Mouse (Mus musculus) neural tube, embryonic 12.5 days (tissue): ENCODE data around the gene Rundc3a. TPM values are rescaled to one million over a fixed set of nuclear protein-coding genes. Genes with fewer than 3 reads are reported as not detected.
A peak's percentile ranks its signal among the peaks of the same experiment; 100 is the strongest.

ENCODE experiments used
- ATAC-seq: fragments of 200-750 bp; cut with Nextera tagmentation; 2 replicates; pipeline ENCODE4 v1.8.0; 2017; ENCODE audit warnings: low read depth, mild to moderate bottlenecking, moderate TSS enrichment, moderate library complexity; ENCODE audit not compliant: low FRiP score
- H3K27ac ChIP-seq: fragments of 300-500 bp; sonication (generic); 2 replicates; pipeline ENCODE4 v1.5.1; 2016
- H3K27me3 ChIP-seq: fragments of 300-500 bp; sonication (generic); replicated peaks from 2 replicates; pipeline ENCODE4 v1.6.1; 2016; ENCODE audit warnings: mild to moderate bottlenecking
- H3K36me3 ChIP-seq: fragments of 300-500 bp; sonication (generic); 2 replicates; pipeline ENCODE4 v1.6.1; 2016; ENCODE audit warnings: mild to moderate bottlenecking
- H3K4me1 ChIP-seq: fragments of 300-500 bp; sonication (generic); 2 replicates; pipeline ENCODE4 v1.6.1; 2016
- H3K4me2 ChIP-seq: fragments of 300-500 bp; sonication (generic); replicated peaks from 2 replicates; pipeline ENCODE4 v1.6.1; 2016; ENCODE audit warnings: mild to moderate bottlenecking
- H3K4me3 ChIP-seq: fragments of 300-500 bp; sonication (generic); 2 replicates; pipeline ENCODE4 v1.5.1; 2016
- H3K9ac ChIP-seq: fragments of 300-500 bp; sonication (generic); 2 replicates; pipeline ENCODE4 v1.6.1; 2016; ENCODE audit warnings: mild to moderate bottlenecking
- H3K9me3 ChIP-seq: fragments of 300-500 bp; sonication (generic); 2 replicates; pipeline ENCODE4 v1.6.1; 2016; ENCODE audit warnings: mild to moderate bottlenecking
- WGBS: fragments of 180-500 bp; shearing (Covaris S2); methylation state at CpG from one replicate; pipeline ENCODE4 v1.1.7; 2016; 5-methylcytosine and 5-hydroxymethylcytosine counted together
- polyA plus RNA-seq: library from polyadenylated mRNA; unstranded; fragments of >200 nt; fragmentation: Nextera tagmentation; extraction: Ambion mirVana; gene quantifications from 2 replicates; pipeline ENCODE4 v1.2.1, GENCODE M21; 2016

Rundc3a gene
- polyA plus RNA-seq: 152 and 171 TPM in 2 replicates

GRCm38 (mm10) chr11:102393238-102393634 is at the start of gene Rundc3a:
TSS of gene Rundc3a (plus strand) at chr11:102393403.
- Histone ChIP-seq H3K27ac (peak within 1 kb of the TSS; percentile 79), H3K36me3 (no peaks in the 10 kb centered on the region; the same call in 1 of the 2 replicates), H3K27me3 (peaks cover 7% of the 10 kb centered on the region), H3K9me3 (no peaks in the 10 kb centered on the region), H3K9ac (peak within 1 kb of the TSS; percentile 80), H3K4me3 (peak within 1 kb of the TSS; percentile 66), H3K4me2 (peak within 1 kb of the TSS; percentile 80), H3K4me1 (peaks cover 56% of the 10 kb centered on the region)
- WGBS: under 1% methylated on average over 34 of the region's 34 CpGs
- ATAC-seq: peak; percentile 88

GRCm38 (mm10) chr11:102344458-102344857 is 48.7 kb upstream of the Rundc3a start:
- Histone ChIP-seq H3K4me1 (0 out of 2 replicates have a peak, but pooled peaks cover 4% of the 10 kb centered on the region), H3K27ac (no peak overlapping the region), H3K9me3 (no peaks in the 10 kb centered on the region), H3K4me3 (no peak overlapping the region), H3K36me3 (no peaks in the 10 kb centered on the region), H3K9ac (no peak overlapping the region), H3K27me3 (no peaks in the 10 kb centered on the region), H3K4me2 (no peak overlapping the region)
- WGBS: 93% methylated on average over 3 of the region's 3 CpGs
- no peak for ATAC-seq

- H3K36me3 ChIP-seq: no peaks in the 10 kb centered on the region
- H3K27ac ChIP-seq: no peak overlapping the region
- no peaks in the 10 kb centered on the region for H3K9me3 ChIP-seq
- 0 out of 2 replicates have a peak, but pooled peaks cover 4% of the 10 kb centered on the region for H3K4me1 ChIP-seq
- H3K27me3 ChIP-seq: no peaks in the 10 kb centered on the region
- WGBS: 53% methylated on average over 5 of the region's 5 CpGs
- no peak overlapping the region for H3K9ac ChIP-seq
- no peak overlapping the region for H3K4me3 ChIP-seq
- no peak for ATAC-seq
- H3K4me2 ChIP-seq: no peak overlapping the region
Measured at GRCm38 (mm10) chr11:102346926-102347325, 46.3 kb upstream of the Rundc3a start.

- 0 out of 2 replicates have a peak, but pooled peaks cover 4% of the 10 kb centered on the region for H3K4me1 ChIP-seq
- ATAC-seq: no peak
- H3K4me2 ChIP-seq: no peak overlapping the region
- 75% methylated on average over 5 of the region's 5 CpGs for WGBS
- H3K36me3 ChIP-seq: no peaks in the 10 kb centered on the region
- no peak overlapping the region for H3K4me3 ChIP-seq
- H3K27me3 ChIP-seq: no peaks in the 10 kb centered on the region
- H3K9me3 ChIP-seq: no peaks in the 10 kb centered on the region
- no peak overlapping the region for H3K27ac ChIP-seq
- no peak overlapping the region for H3K9ac ChIP-seq
Measured at GRCm38 (mm10) chr11:102347683-102348082, 45.5 kb upstream of the Rundc3a start.

- ATAC-seq: no peak
- WGBS: 88% methylated on average over 7 of the region's 7 CpGs
- H3K36me3 ChIP-seq: no peaks in the 10 kb centered on the region
Measured at GRCm38 (mm10) chr11:102348101-102348585, 45.1 kb upstream of the Rundc3a start.

GRCm38 (mm10) chr11:102348771-102349170 is 44.4 kb upstream of the Rundc3a start:
- Histone ChIP-seq H3K9ac (no peak overlapping the region), H3K9me3 (no peaks in the 10 kb centered on the region), H3K4me2 (no peak overlapping the region), H3K4me3 (no peak overlapping the region), H3K27me3 (no peaks in the 10 kb centered on the region), H3K4me1 (0 out of 2 replicates have a peak, but pooled peaks cover 4% of the 10 kb centered on the region), H3K27ac (no peak overlapping the region), H3K36me3 (no peaks in the 10 kb centered on the region)
- 87% methylated on average over 11 of the region's 11 CpGs for WGBS
- ATAC-seq: no peak

More at GRCm38 (mm10) chr11:102348101-102348585, 45.1 kb upstream of the Rundc3a start:
- Histone ChIP-seq H3K9ac (no peak overlapping the region), H3K4me3 (no peak overlapping the region), H3K27me3 (no peaks in the 10 kb centered on the region), H3K27ac (no peak overlapping the region), H3K4me1 (0 out of 2 replicates have a peak, but pooled peaks cover 4% of the 10 kb centered on the region), H3K4me2 (no peak overlapping the region), H3K9me3 (no peaks in the 10 kb centered on the region)

GRCm38 (mm10) chr11:102349189-102349954 is 43.8 kb upstream of the Rundc3a start:
- Histone ChIP-seq H3K9me3 (no peaks in the 10 kb centered on the region), H3K4me2 (no peak overlapping the region), H3K4me1 (0 out of 2 replicates have a peak, but pooled peaks cover 4% of the 10 kb centered on the region), H3K27me3 (no peaks in the 10 kb centered on the region), H3K36me3 (no peaks in the 10 kb centered on the region), H3K9ac (no peak overlapping the region), H3K4me3 (no peak overlapping the region), H3K27ac (no peak overlapping the region)
- WGBS: 87% methylated on average over 3 of the region's 3 CpGs
- ATAC-seq: no peak

- Histone ChIP-seq H3K4me3 (no peak overlapping the region), H3K4me2 (no peak overlapping the region), H3K27me3 (no peaks in the 10 kb centered on the region), H3K36me3 (no peaks in the 10 kb centered on the region), H3K27ac (no peak overlapping the region), H3K4me1 (0 out of 2 replicates have a peak, but pooled peaks cover 4% of the 10 kb centered on the region), H3K9ac (no peak overlapping the region), H3K9me3 (no peaks in the 10 kb centered on the region)
- no peak for ATAC-seq
- WGBS: 90% methylated on average over 4 of the region's 4 CpGs
Measured at GRCm38 (mm10) chr11:102350416-102350815, 42.8 kb upstream of the Rundc3a start.

GRCm38 (mm10) chr11:102350981-102351523 is 42.2 kb upstream of the Rundc3a start:
- no peak overlapping the region for H3K4me2 ChIP-seq
- H3K27ac ChIP-seq: no peak overlapping the region
- 90% methylated on average over 17 of the region's 17 CpGs for WGBS
- no peak for ATAC-seq
- H3K27me3 ChIP-seq: no peaks in the 10 kb centered on the region
- H3K36me3 ChIP-seq: no peaks in the 10 kb centered on the region
- H3K4me1 ChIP-seq: 0 out of 2 replicates have a peak, but pooled peaks cover 4% of the 10 kb centered on the region
- no peaks in the 10 kb centered on the region for H3K9me3 ChIP-seq
- no peak overlapping the region for H3K9ac ChIP-seq
- no peak overlapping the region for H3K4me3 ChIP-seq

GRCm38 (mm10) chr11:102352378-102352777 is 40.8 kb upstream of the Rundc3a start:
- Histone ChIP-seq H3K27me3 (no peaks in the 10 kb centered on the region), H3K9ac (no peak overlapping the region), H3K4me2 (no peak overlapping the region), H3K36me3 (no peaks in the 10 kb centered on the region), H3K27ac (no peak overlapping the region), H3K9me3 (no peaks in the 10 kb centered on the region), H3K4me3 (no peak overlapping the region), H3K4me1 (no peaks in the 10 kb centered on the region)
- 58% methylated on average over 5 of the region's 5 CpGs for WGBS
- ATAC-seq: no peak

- H3K27ac ChIP-seq: no peak overlapping the region
- WGBS: 51% methylated on average over 8 of the region's 8 CpGs
Measured at GRCm38 (mm10) chr11:102353021-102353431, 40.2 kb upstream of the Rundc3a start.

GRCm38 (mm10) chr11:102355501-102355900 is 37.7 kb upstream of the Rundc3a start:
- no peaks in the 10 kb centered on the region for H3K4me1 ChIP-seq
- H3K9me3 ChIP-seq: no peaks in the 10 kb centered on the region
- no peak overlapping the region for H3K9ac ChIP-seq
- no peak overlapping the region for H3K4me3 ChIP-seq
- no peak for ATAC-seq
- no peak overlapping the region for H3K27ac ChIP-seq
- no peaks in the 10 kb centered on the region for H3K27me3 ChIP-seq
- no peak overlapping the region for H3K4me2 ChIP-seq
- 86% methylated on average over 3 of the region's 3 CpGs for WGBS
- no peaks in the 10 kb centered on the region for H3K36me3 ChIP-seq

More at GRCm38 (mm10) chr11:102353021-102353431, 40.2 kb upstream of the Rundc3a start:
- Histone ChIP-seq H3K27me3 (no peaks in the 10 kb centered on the region), H3K4me2 (no peak overlapping the region), H3K4me3 (no peak overlapping the region), H3K36me3 (no peaks in the 10 kb centered on the region), H3K9me3 (no peaks in the 10 kb centered on the region), H3K9ac (0 out of 2 replicates have a peak overlapping the region, but pooled peaks have one; percentile 1), H3K4me1 (no peaks in the 10 kb centered on the region)
- ATAC-seq: no peak
